Mouse (Mus musculus) brown adipose tissue, adult 24 weeks (tissue): Measurements from ENCODE around the gene Enpp6. TPM values are rescaled to one million over a fixed set of nuclear protein-coding genes. Genes with fewer than 3 reads are reported as not detected.
"Not testable (repeated sequence)": the region's sequence is repeated elsewhere in the genome, so short reads cannot be mapped to it uniquely, and the experiment has no call there.

Experiments
- H3K27ac ChIP-seq: fragments of 200-500 bp; replicated peaks from 2 replicates; pipeline ENCODE4 v1.5.1; 2012; ENCODE audit warnings: low read depth, mild to moderate bottlenecking, low read length
- H3K4me1 ChIP-seq: fragments of 200-500 bp; 2 replicates; pipeline ENCODE4 v1.6.1; 2012; ENCODE audit warnings: low read length, mixed read lengths; ENCODE audit not compliant: control insufficient read depth, insufficient read depth, insufficient read length
- H3K4me3 ChIP-seq: fragments of 200-500 bp; 2 replicates; pipeline ENCODE4 v1.5.1; 2012; ENCODE audit warnings: low read depth, mild to moderate bottlenecking, low read length, moderate library complexity; ENCODE audit not compliant: insufficient read depth
- polyA plus RNA-seq: library from polyadenylated mRNA; stranded (reverse); fragments of >200 nt; gene quantifications from 2 replicates; pipeline ENCODE4 v1.2.4, GENCODE M21; 2012; ENCODE audit not compliant: missing spikeins, insufficient read depth, insufficient read length

Enpp6 gene
- polyA plus RNA-seq, 1 experiment = 2.0 TPM

GRCm38 (mm10) chr8:47028474-47028873, 41.8 kb downstream of the Enpp6 start:
- Histone ChIP-seq H3K4me3 (no peak overlapping the region), H3K4me1 (no peaks in the 10 kb centered on the region), H3K27ac (no peak overlapping the region)

GRCm38 (mm10) chr8:47030321-47030720, 43.6 kb downstream of the Enpp6 start:
- Histone ChIP-seq H3K27ac (no peak overlapping the region), H3K4me3 (no peak overlapping the region), H3K4me1 (no peaks in the 10 kb centered on the region)

DNA sequence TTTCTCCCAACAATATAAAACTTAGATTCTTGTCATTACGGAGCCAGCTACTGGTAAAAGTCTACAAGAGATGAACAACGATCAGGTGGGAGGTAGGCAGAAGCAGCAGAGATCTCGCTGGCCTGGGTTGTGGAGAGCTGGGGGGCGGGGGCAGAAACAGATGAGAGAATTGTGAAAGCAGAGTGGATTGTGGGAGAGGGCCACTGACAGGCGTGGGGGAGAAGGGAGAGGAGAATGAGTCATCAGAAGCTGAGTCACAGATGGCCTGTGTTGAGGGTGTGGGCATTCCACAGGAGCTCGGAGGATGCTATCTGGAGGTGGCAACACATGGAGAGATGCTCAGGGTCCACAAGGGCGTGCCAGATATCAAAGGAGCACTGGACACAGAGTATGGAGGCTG, 45.4 kb downstream of the Enpp6 start:
- no peak overlapping the region for H3K4me3 ChIP-seq
- H3K4me1 ChIP-seq = no peaks in the 10 kb centered on the region

DNA sequence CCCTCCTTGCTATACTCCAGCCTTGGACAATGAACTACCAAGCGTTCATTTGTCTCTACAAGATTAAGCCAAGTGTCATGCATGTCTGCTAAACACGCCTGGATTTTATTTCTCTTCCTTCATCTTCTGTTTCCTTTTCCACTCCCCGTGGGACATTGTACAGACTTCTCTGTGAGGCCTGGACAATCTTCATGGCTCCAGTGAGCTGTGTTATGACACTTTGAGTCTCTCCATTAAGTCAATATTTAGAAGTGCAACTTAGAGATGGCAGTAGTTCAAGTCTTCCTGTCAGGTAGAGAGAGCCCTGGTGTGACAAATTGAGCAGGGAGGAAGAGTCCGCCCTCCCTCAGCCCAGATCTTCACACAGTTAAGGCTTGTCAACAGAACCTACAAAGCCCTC, 47.3 kb downstream of the Enpp6 start:
- H3K4me3 ChIP-seq = no peak overlapping the region
- H3K4me1 ChIP-seq = no peaks in the 10 kb centered on the region
- no peak overlapping the region for H3K27ac ChIP-seq

More for the DNA sequence above, 45.4 kb downstream of the Enpp6 start:
- no peak overlapping the region for H3K27ac ChIP-seq

GRCm38 (mm10) chr8:47036501-47036900, 49.8 kb downstream of the Enpp6 start:
- Histone ChIP-seq H3K27ac (no peak overlapping the region), H3K4me3 (no peak overlapping the region), H3K4me1 (no peaks in the 10 kb centered on the region)

DNA sequence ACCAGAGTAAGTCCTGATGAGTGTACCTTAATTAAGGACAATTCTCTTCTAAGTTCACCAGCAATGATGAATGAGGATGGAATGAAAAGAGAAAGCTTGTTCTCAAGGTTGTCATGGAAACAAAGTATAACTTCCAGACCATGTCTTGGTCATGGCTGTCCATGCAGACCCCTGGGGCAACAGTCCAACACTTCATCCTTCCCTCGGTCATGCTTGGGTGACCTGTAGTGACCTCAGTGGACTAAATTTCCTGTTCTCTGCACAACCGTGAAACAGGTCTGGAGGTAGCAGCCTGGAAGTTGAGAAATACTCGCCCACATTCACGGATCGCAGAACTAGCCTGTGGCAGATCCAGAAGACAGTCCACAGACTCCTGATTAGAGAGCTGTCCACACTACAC, 50.7 kb downstream of the Enpp6 start:
- no peak overlapping the region for H3K27ac ChIP-seq
- H3K4me3 ChIP-seq = no peak overlapping the region
- H3K4me1 ChIP-seq = no peaks in the 10 kb centered on the region

DNA sequence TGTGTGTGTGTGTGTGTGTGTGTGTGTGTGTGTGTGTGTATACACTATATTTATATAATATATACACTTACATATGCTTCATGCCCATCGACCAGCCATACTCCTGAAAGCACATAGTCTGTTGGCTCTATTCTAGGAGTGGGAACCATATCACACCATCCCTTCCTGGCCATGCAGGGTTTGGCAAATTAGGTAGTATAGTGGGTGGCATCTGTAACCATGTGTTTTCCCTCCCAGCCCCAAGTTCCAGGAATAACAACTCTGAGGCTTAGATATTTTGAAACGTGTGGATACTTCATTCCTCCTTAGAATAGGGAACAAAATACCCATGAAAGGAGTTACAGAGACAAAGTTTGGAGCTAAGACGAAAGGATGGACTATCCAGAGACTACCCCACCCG, 53.5 kb downstream of the Enpp6 start:
- H3K4me3 ChIP-seq, H3K27ac ChIP-seq, H3K4me1 ChIP-seq: not testable (repeated sequence)

DNA sequence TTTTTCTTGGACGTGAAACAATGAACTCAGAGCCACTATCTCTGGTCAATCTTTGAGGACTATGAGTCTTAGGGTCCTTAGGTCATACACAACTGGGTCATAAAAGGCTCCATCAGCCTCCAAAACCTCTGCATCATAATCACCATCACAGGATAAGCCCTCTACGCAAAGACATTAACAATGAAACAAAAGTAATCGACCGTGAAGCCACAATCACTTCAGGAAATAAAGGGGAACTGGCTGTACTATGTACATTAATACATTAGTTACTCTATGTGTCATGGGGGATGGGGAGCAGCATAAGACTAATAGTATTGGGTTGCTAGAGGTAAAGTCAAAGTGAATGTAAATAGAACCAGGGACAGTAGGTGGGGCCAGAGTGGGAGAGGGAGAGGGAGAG, 59.7 kb downstream of the Enpp6 start:
- Histone ChIP-seq H3K4me1 (no peaks in the 10 kb centered on the region), H3K4me3 (no peak overlapping the region), H3K27ac (no peak overlapping the region)

DNA sequence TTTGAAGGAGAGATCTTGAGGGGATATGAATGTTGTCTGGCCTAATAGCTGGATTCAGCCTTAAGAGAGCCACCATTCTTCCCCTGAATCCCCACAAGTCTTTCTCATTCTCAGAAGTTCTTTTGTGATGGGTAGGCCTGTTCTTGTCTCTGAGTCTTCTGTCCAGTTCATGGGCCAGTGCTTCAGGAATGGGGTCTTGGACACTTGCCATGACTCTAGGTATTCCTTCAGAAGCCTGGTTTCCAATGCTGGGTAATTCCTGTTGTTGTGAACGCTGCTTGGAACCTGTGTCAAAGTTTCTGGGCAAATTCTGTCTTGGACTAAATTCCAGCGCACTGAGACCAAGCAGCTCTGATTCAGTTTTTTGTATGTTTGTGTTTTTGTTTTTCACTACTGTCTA, 60.5 kb downstream of the Enpp6 start:
- H3K27ac ChIP-seq = no peak overlapping the region
- H3K4me1 ChIP-seq = no peaks in the 10 kb centered on the region
- no peak overlapping the region for H3K4me3 ChIP-seq

GRCm38 (mm10) chr8:47048584-47048983, 61.9 kb downstream of the Enpp6 start:
- Histone ChIP-seq H3K4me3 (no peak overlapping the region), H3K27ac (no peak overlapping the region), H3K4me1 (no peaks in the 10 kb centered on the region)

- no peak overlapping the region for H3K4me3 ChIP-seq
- no peak overlapping the region for H3K27ac ChIP-seq
- H3K4me1 ChIP-seq = no peaks in the 10 kb centered on the region
These were observed 66.0 kb downstream of the Enpp6 start for GRCm38 (mm10) chr8:47052643-47053042.

DNA sequence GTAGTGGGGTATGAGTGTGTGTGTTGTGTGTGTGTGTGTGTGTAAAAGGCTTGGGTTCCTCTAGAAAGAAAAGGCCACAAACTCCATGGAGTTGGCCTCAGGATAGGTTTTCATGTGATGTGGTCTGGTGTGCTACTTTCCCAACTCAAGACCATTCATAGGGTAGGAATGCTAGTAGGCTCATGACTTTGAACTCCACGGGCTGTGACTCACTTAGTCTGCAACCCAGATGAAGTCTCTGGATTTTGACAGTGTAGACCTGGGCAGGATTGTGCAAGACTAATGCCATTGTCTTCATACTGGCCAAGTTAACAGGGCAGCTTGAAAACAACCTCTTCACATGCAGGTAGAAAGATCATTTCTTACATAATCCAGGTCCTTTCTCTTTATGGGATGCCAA, 69.4 kb downstream of the Enpp6 start:
- Histone ChIP-seq H3K4me1 (no peaks in the 10 kb centered on the region), H3K4me3 (no peak overlapping the region), H3K27ac (no peak overlapping the region)

DNA sequence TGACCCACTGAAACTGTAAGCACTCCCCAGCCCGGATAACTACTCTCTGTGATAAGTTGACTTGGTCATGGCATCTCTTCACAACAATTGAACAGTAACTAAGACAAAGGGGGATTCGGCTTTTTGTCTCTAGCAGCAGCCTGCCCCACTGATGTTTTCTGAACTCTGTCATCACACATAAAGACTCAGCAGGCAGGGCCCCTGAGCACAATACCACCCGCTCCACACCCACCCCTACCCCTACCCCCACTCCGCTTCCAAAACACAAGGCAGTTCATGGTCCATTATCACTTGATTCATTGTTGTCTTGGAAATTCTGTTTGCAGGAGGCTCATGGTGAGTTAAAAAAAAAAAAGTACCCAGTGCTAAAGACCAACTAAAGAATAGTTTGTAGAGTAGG, 71.8 kb downstream of the Enpp6 start:
- no peaks in the 10 kb centered on the region for H3K4me1 ChIP-seq
- H3K27ac ChIP-seq = no peak overlapping the region

DNA sequence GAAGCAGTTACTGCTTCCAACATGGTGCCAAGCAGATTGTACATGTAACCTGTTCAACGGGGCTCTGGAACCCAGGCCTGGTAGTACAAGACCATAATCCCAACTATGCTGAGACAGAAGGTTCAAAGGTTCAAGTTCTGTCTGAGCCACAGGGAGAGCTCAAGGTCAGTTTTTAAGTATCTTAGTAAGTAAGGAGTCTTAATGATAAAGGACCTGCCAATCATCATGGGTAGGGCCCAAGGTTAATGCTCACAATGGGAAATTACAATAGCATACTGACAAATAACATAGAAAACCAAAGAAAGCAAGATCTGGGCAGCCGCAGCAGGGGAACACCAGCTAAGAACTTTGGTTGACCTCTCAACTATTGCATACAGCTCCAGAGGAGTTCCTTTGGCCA, 72.3 kb downstream of the Enpp6 start:
- Histone ChIP-seq H3K27ac (no peak overlapping the region), H3K4me1 (no peaks in the 10 kb centered on the region), H3K4me3 (no peak overlapping the region)

More for the DNA sequence above, 71.8 kb downstream of the Enpp6 start:
- no peak overlapping the region for H3K4me3 ChIP-seq

DNA sequence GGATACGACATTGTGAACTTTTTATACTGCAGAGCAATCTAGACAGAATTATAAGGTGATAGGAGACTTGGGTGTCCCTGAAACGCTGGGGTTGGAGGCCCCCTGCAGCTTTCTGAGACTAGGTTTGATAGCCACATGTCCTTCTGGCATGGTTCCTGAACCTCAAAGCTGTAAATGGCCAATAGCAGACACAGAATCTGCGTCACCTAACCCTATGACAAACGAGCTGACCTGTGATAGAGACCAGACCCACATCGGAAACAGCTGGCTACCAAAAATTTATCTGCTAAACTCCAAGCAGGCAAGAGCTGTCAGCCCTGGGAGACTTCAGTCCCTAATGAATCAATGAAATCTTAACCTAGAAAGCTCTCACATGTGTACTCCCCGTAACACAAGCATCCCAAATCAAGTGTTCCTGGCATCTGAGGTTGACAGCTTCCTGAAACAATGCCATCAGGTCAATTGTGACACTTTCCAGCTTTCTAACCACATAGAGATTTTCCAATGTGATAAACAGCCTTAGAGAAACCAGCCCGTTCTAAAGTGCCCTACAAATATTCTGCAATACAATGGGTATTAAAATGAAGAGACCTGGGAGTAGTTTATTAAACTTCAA, 74.5 kb downstream of the Enpp6 start:
- Histone ChIP-seq H3K4me3 (no peak overlapping the region), H3K4me1 (no peaks in the 10 kb centered on the region), H3K27ac (no peak overlapping the region)

GRCm38 (mm10) chr8:47067121-47067520, 80.4 kb downstream of the Enpp6 start:
- Histone ChIP-seq H3K4me1 (no peaks in the 10 kb centered on the region), H3K4me3 (no peak overlapping the region), H3K27ac (no peak overlapping the region)

GRCm38 (mm10) chr8:47069634-47070033, 82.9 kb downstream of the Enpp6 start:
- Histone ChIP-seq H3K4me1 (no peaks in the 10 kb centered on the region), H3K27ac (no peak overlapping the region), H3K4me3 (no peak overlapping the region)
